Mouse (Mus musculus): ENCODE measurements around the gene Vstm2l. TPM values are rescaled to one million over a fixed set of nuclear protein-coding genes. Genes with fewer than 3 reads are reported as not detected.

Vstm2l gene
- polyA plus RNA-seq, 1 experiment from 2014 or later = 34.3 TPM

Other genes with a start within 250 kb of the Vstm2l start
- 69.7 and 72.2 TPM in 2 replicates for gene Ctnnbl1, start 177.3 kb upstream of the Vstm2l start, polyA plus RNA-seq (2015; fragmentation: Nextera tagmentation; extraction: Ambion mirVana)
- gene Tti1, start 113.8 kb downstream of the Vstm2l start, polyA plus RNA-seq (2015; fragmentation: Nextera tagmentation; extraction: Ambion mirVana) = 15.8 and 16.8 TPM in 2 replicates
- 34.5 and 35.3 TPM in 2 replicates for gene Rprd1b, start 113.8 kb downstream of the Vstm2l start, polyA plus RNA-seq (2015; fragmentation: Nextera tagmentation; extraction: Ambion mirVana)
- 11.0 and 12.0 TPM in 2 replicates for gene Tgm2, start 231.8 kb downstream of the Vstm2l start, polyA plus RNA-seq (2015; fragmentation: Nextera tagmentation; extraction: Ambion mirVana)

Data from neural tube, embryonic 13.5 days (tissue).